Mouse (Mus musculus): Measurements from ENCODE around the gene Nyx. TPM values are rescaled to one million over a fixed set of nuclear protein-coding genes. Genes with fewer than 3 reads are reported as not detected.

Gene Nyx
- polyA plus RNA-seq, 1 experiment from 2014 or later, result 0.04 TPM

DNA sequence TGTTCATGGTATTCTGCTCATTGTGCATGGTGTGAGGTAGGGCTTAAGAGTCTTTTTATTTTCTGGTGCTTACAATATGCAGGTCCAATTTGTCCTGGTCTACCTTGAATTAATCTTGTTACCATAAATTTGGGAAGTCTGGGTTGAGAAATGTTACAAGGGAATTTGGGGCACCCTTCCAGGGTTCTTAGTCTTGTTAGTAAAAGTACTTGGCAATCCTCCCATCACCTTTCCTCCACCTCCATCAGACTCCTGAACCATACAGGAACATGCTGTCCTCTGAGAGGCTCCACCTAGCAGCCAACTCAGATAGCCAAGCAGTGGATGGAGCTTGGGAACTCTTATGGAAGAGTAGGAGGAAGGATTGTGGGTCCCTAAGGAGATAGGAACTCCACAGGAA lies 13.7 kb downstream of the Nyx start:
- ATAC-seq (replicated peaks; ENCODE audit: low FRiP score) (no peak), DNase-seq (ENCODE audit: low spot score) (no peak)
- Histone ChIP-seq H3K9me3 (ENCODE audit: control insufficient read depth, low read length) (no peaks in the 10 kb centered on the region), H3K9ac (ENCODE audit: low read length) (no peak overlapping the region), H3K4me1 (replicated peaks; ENCODE audit: control insufficient read depth, insufficient read depth, low read length) (no peaks in the 10 kb centered on the region), H3K4me3 (ENCODE audit: low read depth, low read length) (no peak overlapping the region), H3K27me3 (ENCODE audit: control insufficient read depth, insufficient read depth, low read length) (no peaks in the 10 kb centered on the region; the same call in 1 of the 2 replicates), H3K27ac (ENCODE audit: low read depth, low read length) (no peak overlapping the region), H3K4me2 (ENCODE audit: low read depth, low read length, severe bottlenecking) (no peak overlapping the region), H3K36me3 (ENCODE audit: control insufficient read depth, insufficient read depth, low read length) (no peaks in the 10 kb centered on the region)

- H3K4me1 ChIP-seq (replicated peaks; ENCODE audit: control insufficient read depth, insufficient read depth, low read length), result no peaks in the 10 kb centered on the region
- DNase-seq (ENCODE audit: low spot score) (no peak), ATAC-seq (replicated peaks; ENCODE audit: low FRiP score) (no peak)
- no peaks in the 10 kb centered on the region for H3K36me3 ChIP-seq (ENCODE audit: control insufficient read depth, insufficient read depth, low read length)
- WGBS, result 76% methylated on average over 1 of the region's 1 CpGs
- H3K27me3 ChIP-seq (ENCODE audit: control insufficient read depth, insufficient read depth, low read length), result no peaks in the 10 kb centered on the region; the same call in 1 of the 2 replicates
- no peak overlapping the region for H3K4me3 ChIP-seq (ENCODE audit: low read depth, low read length)
- no peak overlapping the region for H3K4me2 ChIP-seq (ENCODE audit: low read depth, low read length, severe bottlenecking)
- H3K9ac ChIP-seq (ENCODE audit: low read length), result no peak overlapping the region
- no peaks in the 10 kb centered on the region; the same call in 1 of the 2 replicates for H3K9me3 ChIP-seq (ENCODE audit: control insufficient read depth, low read length)
- H3K27ac ChIP-seq (ENCODE audit: low read depth, low read length), result no peak overlapping the region
These were observed 16.7 kb downstream of the Nyx start for GRCm38 (mm10) chrX:13482576-13482975.

DNA sequence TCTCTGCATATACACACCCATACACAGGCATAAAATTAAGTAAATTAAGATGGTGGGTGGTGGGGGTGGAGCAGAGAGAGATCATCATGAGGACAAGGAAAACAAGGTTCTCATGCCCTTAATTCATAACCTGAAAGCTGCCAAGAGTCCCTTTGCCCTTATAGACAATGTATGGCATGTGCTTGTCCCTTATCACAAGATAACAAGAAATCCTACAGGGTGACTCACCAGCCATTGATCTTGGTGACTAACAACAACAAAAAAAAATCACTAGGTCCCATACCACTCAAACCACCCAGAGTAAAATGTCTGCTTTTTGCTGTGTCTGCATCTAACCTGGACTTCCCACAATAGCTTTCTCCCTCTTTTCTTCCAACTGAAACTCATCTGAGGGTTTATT lies 18.5 kb downstream of the Nyx start:
- Histone ChIP-seq H3K9ac (ENCODE audit: low read length) (no peak overlapping the region), H3K36me3 (ENCODE audit: control insufficient read depth, insufficient read depth, low read length) (no peaks in the 10 kb centered on the region), H3K9me3 (ENCODE audit: control insufficient read depth, low read length) (no peaks in the 10 kb centered on the region; the same call in 1 of the 2 replicates), H3K27me3 (ENCODE audit: control insufficient read depth, insufficient read depth, low read length) (no peaks in the 10 kb centered on the region), H3K4me2 (ENCODE audit: low read depth, low read length, severe bottlenecking) (no peak overlapping the region), H3K27ac (ENCODE audit: low read depth, low read length) (no peak overlapping the region), H3K4me3 (ENCODE audit: low read depth, low read length) (no peak overlapping the region), H3K4me1 (replicated peaks; ENCODE audit: control insufficient read depth, insufficient read depth, low read length) (no peaks in the 10 kb centered on the region)
- ATAC-seq (replicated peaks; ENCODE audit: low FRiP score) (no peak), DNase-seq (ENCODE audit: low spot score) (no peak)

DNA sequence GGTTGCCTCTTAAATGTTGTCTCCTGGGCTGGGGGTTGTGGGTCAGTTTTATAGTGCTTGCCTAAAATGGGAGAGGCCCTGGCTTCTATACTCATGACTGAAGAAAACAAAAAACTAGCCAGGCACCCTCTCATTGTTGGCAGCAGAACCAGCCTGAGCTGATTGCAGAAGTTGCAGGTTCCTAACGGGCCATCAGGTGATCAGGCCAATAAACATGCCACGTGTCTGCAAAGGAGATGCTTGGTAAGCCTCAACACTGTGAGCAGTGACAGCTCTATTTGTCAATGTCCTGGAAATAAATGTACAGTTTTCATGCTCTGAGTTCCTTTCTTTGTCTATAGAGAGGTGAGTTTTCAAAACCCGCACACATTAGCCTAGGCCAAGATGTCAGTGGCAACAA lies 23.1 kb downstream of the Nyx start:
- no peaks in the 10 kb centered on the region for H3K36me3 ChIP-seq (ENCODE audit: control insufficient read depth, insufficient read depth, low read length)
- no peak overlapping the region for H3K27ac ChIP-seq (ENCODE audit: low read depth, low read length)
- ATAC-seq (replicated peaks; ENCODE audit: low FRiP score) (no peak), DNase-seq (ENCODE audit: low spot score) (no peak)
- no peaks in the 10 kb centered on the region for H3K27me3 ChIP-seq (ENCODE audit: control insufficient read depth, insufficient read depth, low read length)
- no peaks in the 10 kb centered on the region for H3K4me1 ChIP-seq (replicated peaks; ENCODE audit: control insufficient read depth, insufficient read depth, low read length)
- H3K4me3 ChIP-seq (ENCODE audit: low read depth, low read length), result no peak overlapping the region
- 80% methylated on average over 3 of the region's 3 CpGs for WGBS
- no peak overlapping the region for H3K9ac ChIP-seq (ENCODE audit: low read length)
- H3K9me3 ChIP-seq (ENCODE audit: control insufficient read depth, low read length), result no peaks in the 10 kb centered on the region; the same call in 1 of the 2 replicates
- H3K4me2 ChIP-seq (ENCODE audit: low read depth, low read length, severe bottlenecking), result no peak overlapping the region

GRCm38 (mm10) chrX:13489761-13490160 lies 23.9 kb downstream of the Nyx start:
- Histone ChIP-seq H3K4me1 (replicated peaks; ENCODE audit: control insufficient read depth, insufficient read depth, low read length) (no peaks in the 10 kb centered on the region), H3K9me3 (ENCODE audit: control insufficient read depth, low read length) (no peaks in the 10 kb centered on the region; the same call in 1 of the 2 replicates), H3K27me3 (ENCODE audit: control insufficient read depth, insufficient read depth, low read length) (no peaks in the 10 kb centered on the region), H3K27ac (ENCODE audit: low read depth, low read length) (no peak overlapping the region), H3K4me3 (ENCODE audit: low read depth, low read length) (no peak overlapping the region), H3K36me3 (ENCODE audit: control insufficient read depth, insufficient read depth, low read length) (no peaks in the 10 kb centered on the region), H3K9ac (ENCODE audit: low read length) (no peak overlapping the region), H3K4me2 (ENCODE audit: low read depth, low read length, severe bottlenecking) (no peak overlapping the region)
- DNase-seq (ENCODE audit: low spot score) (no peak), ATAC-seq (replicated peaks; ENCODE audit: low FRiP score) (no peak)
- WGBS, result 75% methylated on average over 1 of the region's 1 CpGs

GRCm38 (mm10) chrX:13490941-13491340 lies 25.0 kb downstream of the Nyx start:
- no peak overlapping the region for H3K9ac ChIP-seq (ENCODE audit: low read length)
- no peak overlapping the region for H3K27ac ChIP-seq (ENCODE audit: low read depth, low read length)
- 80% methylated on average over 3 of the region's 3 CpGs for WGBS
- DNase-seq (ENCODE audit: low spot score) (no peak), ATAC-seq (replicated peaks; ENCODE audit: low FRiP score) (no peak)
- H3K36me3 ChIP-seq (ENCODE audit: control insufficient read depth, insufficient read depth, low read length), result no peaks in the 10 kb centered on the region
- no peaks in the 10 kb centered on the region; the same call in 1 of the 2 replicates for H3K9me3 ChIP-seq (ENCODE audit: control insufficient read depth, low read length)
- H3K4me1 ChIP-seq (replicated peaks; ENCODE audit: control insufficient read depth, insufficient read depth, low read length), result no peaks in the 10 kb centered on the region
- H3K4me3 ChIP-seq (ENCODE audit: low read depth, low read length), result no peak overlapping the region
- H3K4me2 ChIP-seq (ENCODE audit: low read depth, low read length, severe bottlenecking), result no peak overlapping the region
- no peaks in the 10 kb centered on the region for H3K27me3 ChIP-seq (ENCODE audit: control insufficient read depth, insufficient read depth, low read length)

GRCm38 (mm10) chrX:13492922-13493321 lies 27.0 kb downstream of the Nyx start:
- no peaks in the 10 kb centered on the region for H3K27me3 ChIP-seq (ENCODE audit: control insufficient read depth, insufficient read depth, low read length)
- no peak overlapping the region for H3K4me2 ChIP-seq (ENCODE audit: low read depth, low read length, severe bottlenecking)
- H3K9ac ChIP-seq (ENCODE audit: low read length), result no peak overlapping the region
- H3K9me3 ChIP-seq (ENCODE audit: control insufficient read depth, low read length), result no peaks in the 10 kb centered on the region
- H3K27ac ChIP-seq (ENCODE audit: low read depth, low read length), result no peak overlapping the region
- no peak overlapping the region for H3K4me3 ChIP-seq (ENCODE audit: low read depth, low read length)
- ATAC-seq (replicated peaks; ENCODE audit: low FRiP score) (no peak), DNase-seq (ENCODE audit: low spot score) (no peak)
- H3K4me1 ChIP-seq (replicated peaks; ENCODE audit: control insufficient read depth, insufficient read depth, low read length), result no peaks in the 10 kb centered on the region
- no peaks in the 10 kb centered on the region for H3K36me3 ChIP-seq (ENCODE audit: control insufficient read depth, insufficient read depth, low read length)

DNA sequence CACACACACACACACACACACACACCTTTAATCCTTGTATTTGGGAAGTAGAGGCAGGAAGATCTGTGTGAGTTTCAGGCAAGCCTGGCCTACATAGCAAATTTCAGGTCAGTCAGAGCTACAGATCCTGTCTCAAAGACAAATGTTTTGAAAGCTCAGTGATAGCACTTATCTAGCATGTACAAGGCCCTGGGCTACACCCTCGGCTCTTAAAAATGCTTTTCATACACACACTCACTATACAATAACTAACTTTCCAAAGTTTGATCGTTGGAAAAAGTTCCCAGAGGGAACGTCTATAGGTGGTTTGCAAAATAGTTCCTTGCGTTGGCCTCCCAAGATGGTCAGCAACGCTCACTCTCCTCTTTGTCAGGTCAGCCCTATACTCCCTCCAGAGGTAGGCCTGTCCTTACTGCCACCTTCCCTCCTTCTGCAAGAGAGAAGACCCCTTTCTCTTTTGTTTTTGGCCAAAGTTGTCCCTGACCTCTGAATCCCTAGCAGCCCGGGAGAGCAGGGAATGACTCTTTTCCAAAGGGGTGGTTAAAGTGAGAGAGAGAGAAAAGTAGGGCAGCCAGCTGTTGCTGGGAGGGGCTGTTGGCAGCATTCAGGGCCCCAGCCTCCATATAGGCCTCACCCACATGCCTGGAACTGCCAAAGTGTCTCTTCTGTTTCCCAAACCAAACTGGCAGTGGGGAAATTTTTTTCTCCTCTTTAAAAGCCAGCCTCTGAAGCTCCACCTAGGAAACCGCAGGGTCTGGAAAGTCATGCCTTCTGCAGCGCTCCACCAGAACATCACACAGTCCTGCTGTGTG lies 29.2 kb downstream of the Nyx start:
- 82% methylated on average over 8 of the region's 8 CpGs for WGBS
- H3K4me1 ChIP-seq (replicated peaks; ENCODE audit: control insufficient read depth, insufficient read depth, low read length), result no peaks in the 10 kb centered on the region
- no peaks in the 10 kb centered on the region for H3K9me3 ChIP-seq (ENCODE audit: control insufficient read depth, low read length)
- no peak overlapping the region for H3K27ac ChIP-seq (ENCODE audit: low read depth, low read length)
- ATAC-seq (replicated peaks; ENCODE audit: low FRiP score) (no peak), DNase-seq (ENCODE audit: low spot score) (no peak)
- no peaks in the 10 kb centered on the region for H3K36me3 ChIP-seq (ENCODE audit: control insufficient read depth, insufficient read depth, low read length)
- no peak overlapping the region for H3K9ac ChIP-seq (ENCODE audit: low read length)
- no peaks in the 10 kb centered on the region for H3K27me3 ChIP-seq (ENCODE audit: control insufficient read depth, insufficient read depth, low read length)
- no peak overlapping the region for H3K4me3 ChIP-seq (ENCODE audit: low read depth, low read length)
- no peak overlapping the region for H3K4me2 ChIP-seq (ENCODE audit: low read depth, low read length, severe bottlenecking)

DNA sequence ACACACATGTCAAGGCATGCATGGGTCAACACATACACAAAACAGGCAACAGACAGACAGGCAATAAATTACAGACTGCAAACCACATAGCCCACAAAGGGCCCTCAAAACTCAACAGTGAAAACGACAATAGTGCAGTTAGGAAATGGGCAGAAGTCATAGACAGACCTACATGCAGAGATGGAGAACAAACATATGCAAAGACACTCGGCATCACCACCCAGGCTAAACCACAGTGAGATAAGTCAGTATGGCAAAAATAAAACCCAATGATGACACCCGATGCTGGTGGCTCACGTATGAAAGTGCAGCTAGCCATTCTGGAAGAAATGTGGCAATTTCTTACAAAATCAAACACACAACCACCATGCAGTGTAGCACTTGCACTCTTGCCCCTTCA lies 34.4 kb downstream of the Nyx start:
- Histone ChIP-seq H3K9ac (ENCODE audit: low read length) (no peak overlapping the region), H3K27me3 (ENCODE audit: control insufficient read depth, insufficient read depth, low read length) (no peaks in the 10 kb centered on the region), H3K4me3 (ENCODE audit: low read depth, low read length) (no peak overlapping the region), H3K9me3 (ENCODE audit: control insufficient read depth, low read length) (no peaks in the 10 kb centered on the region; the same call in 1 of the 2 replicates), H3K4me1 (replicated peaks; ENCODE audit: control insufficient read depth, insufficient read depth, low read length) (no peaks in the 10 kb centered on the region; the same call in 1 of the 2 replicates), H3K4me2 (ENCODE audit: low read depth, low read length, severe bottlenecking) (no peak overlapping the region), H3K36me3 (ENCODE audit: control insufficient read depth, insufficient read depth, low read length) (no peaks in the 10 kb centered on the region), H3K27ac (ENCODE audit: low read depth, low read length) (no peak overlapping the region)
- WGBS, result 85% methylated on average over 4 of the region's 4 CpGs
- ATAC-seq (replicated peaks; ENCODE audit: low FRiP score) (no peak), DNase-seq (ENCODE audit: low spot score) (no peak)
